Mouse (Mus musculus) right cerebral cortex, postnatal 10 days (tissue): Measurements from ENCODE around the gene Inpp4a.

Experiments used
- DNase-seq, 2 experiments: peaks; one replicate each; pipeline ENCODE4 v3.0.0; 2021; ENCODE audit warnings: low spot score in 2 of 2

Gene Inpp4a

GRCm38 (mm10) chr1:37357173-37357572 is 57.5 kb downstream of the Inpp4a start:
- no peak for DNase-seq

DNA sequence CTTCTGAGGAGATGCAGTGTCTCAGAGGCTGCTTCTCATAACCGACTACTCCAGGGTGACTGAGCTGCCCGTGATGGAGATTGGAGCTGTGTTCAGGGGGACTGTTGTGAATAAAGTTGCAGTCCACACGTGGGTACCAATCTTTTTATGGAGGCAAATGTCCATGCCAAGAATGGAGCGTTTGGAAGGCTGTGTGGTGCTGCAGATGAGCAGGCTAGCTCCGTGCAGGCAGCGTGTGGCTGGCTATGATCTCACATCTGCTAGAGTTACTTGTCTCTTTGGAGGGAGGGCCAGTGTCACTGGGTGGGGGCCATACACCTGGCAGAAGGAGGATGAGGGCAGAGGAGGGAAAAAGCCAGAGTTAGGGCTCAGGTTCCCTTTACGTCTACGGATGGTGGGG is 59.0 kb downstream of the Inpp4a start:
- no peak for DNase-seq

DNA sequence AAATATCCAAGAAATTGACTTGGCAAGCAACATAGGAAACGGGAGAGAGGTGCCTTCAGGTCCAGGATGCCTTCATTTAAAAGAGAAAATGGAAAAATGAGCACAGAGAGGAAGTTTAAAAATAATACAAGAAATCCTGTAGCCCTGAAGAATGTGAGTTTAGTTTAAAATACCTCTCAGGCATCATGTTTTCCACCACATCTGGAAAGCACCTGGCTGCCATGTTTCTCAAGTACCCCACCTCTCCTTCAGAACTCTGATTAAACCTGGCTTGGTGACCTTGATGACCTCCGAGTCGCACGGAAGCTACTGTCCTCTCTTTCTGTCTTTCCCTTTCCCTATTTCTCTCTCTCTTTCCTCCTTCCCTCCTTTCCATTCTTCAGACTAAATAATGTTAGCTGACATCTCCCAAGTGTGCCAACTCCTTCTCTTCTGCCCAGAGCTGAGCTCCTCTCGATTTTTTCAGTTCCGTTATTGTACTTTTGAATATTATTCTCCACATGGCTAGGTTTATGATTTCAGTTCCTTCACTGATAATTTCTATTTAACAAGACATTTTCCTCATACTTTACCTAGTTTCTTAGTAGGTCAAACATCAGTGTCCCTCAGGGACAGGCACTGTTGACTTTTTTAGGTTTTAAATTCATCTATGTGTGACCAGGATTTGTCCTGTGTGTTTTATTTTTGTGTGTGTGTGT is 59.9 kb downstream of the Inpp4a start:
- DNase-seq: no peak

DNA sequence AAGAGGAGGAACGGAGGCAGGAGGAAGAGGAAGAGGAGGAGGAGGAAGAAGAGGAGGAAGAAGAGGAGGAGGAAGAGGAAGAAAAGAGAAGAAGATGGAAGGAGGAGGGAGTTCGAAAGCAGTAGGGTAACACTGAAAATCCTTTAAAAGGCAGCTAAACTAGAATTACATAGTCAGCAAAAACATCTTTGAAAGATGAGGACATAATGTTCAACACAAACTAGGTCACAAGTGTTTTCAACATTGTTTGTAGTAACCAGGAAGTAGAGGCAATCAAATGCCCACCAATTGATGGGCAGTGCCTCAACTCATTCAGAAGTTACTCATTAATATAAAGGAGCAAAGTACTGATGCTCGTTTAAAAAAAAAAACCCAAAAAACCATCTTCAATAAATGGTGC is 61.1 kb downstream of the Inpp4a start:
- no peak for DNase-seq

- DNase-seq: no peak
Measured at GRCm38 (mm10) chr1:37362721-37363120, 63.1 kb downstream of the Inpp4a start.

GRCm38 (mm10) chr1:37368125-37368524 is 68.5 kb downstream of the Inpp4a start:
- DNase-seq: peak; percentile 60 to 78

DNA sequence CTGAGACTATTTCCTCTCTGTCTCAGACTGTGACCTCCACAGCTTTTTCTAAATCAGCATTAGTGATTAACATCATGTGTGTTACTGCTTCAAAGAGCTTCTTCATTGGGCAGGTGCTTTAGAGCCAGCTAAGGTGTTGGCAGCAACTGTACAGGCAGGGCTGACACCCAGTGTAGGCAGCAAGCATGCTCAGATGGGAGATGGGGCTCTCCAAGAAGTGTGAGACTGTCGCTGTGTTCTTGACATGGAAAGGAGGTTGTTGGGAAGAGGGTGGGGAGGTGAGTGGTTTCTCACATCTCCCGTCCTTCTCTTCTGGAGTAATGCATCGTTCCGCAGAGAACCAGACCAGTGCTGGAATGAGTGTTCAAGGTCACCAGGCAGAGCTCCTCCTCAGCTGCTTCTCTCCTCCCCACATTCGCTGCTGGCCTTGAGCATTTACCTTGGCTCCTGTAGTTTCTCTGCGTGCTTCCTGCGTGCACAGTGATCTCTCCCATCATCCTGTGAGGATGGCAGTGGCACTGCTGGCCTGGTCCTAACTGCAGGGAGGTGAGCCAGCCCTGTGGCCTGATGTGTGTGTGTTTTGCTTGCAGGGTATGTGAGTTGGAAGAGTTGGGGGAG is 69.2 kb downstream of the Inpp4a start:
- DNase-seq: no peak

DNA sequence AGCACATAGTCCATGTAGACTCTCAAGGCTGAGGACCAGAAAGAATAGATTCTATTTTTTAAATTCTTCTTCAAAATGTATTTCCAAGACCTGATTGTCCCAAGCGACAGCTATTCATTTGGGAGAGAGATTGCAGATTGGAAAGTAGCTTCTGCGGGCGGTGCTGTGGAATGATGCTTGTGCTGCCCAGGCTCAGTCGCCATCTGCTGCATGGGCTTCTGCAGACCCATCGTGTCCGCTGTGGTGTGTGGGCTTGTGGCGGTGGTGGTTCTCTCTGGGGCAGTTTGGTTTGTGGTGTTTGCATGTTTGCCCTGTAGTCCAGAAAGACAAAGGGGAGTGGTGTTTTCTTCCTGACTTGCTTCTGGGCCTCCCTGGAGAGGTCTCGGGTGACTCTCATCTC is 76.5 kb downstream of the Inpp4a start:
- no peak for DNase-seq

- no peak for DNase-seq
Measured at GRCm38 (mm10) chr1:37376751-37377150, 77.1 kb downstream of the Inpp4a start.

DNA sequence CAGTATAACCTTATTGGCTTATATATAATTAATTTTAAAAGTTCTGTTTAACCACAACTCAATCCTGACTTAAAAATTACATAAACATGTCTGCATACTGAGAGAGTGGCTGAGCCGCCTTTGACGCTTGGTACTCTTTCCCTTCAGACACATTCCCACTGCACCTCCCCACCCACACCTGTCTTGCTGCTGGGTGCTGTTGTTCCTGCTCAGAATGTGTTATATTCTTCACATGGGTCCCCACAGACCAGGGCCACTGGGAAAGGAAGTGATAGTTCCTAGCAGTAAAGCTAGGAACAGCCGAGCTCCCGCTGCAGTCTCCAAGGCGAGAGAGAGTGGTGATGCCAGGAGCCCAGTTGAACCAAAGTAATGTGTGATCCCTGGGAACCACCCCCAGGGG is 78.4 kb downstream of the Inpp4a start:
- DNase-seq: no peak

DNA sequence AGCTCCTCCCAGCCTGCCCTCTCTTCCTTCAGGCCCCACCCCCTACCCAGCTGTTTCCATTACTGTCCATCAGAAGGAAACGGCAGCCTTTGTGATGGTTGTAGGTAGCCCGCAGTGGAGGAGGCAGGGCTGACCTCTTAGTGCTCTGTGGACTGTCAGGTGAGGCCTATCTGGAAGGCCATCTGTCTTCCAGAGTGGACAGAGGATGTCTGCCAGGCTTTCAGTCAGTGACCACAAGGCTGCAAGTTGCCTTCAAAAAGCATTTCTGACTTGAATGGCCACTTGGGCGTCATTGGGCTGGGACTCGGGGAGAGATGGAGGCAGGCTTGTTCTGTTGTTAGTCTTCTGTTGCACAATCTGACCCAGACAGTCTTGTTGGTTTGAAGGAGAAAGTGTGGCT is 79.9 kb downstream of the Inpp4a start:
- no peak for DNase-seq

- no peak for DNase-seq
Measured at GRCm38 (mm10) chr1:37380913-37381312, 81.2 kb downstream of the Inpp4a start.

DNA sequence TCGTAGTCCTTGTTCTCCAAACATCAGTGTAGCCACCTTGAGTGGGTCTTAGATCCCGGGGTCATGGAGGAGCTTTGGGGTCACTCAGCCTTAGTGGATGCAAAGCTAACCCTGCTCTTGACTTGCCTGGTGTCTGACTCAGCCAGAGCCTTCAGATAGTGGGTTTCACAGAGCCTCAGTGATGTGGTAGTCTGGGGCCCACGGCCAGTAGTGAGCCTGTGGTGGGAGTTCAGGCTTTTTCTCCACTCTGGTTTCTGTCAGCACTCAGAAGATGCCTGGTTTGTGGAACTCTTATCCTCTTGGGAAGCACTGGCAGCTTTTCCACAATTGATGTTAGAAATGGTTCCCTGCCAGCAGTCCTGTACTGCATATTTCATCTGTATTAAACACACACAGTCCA is 84.6 kb downstream of the Inpp4a start:
- no peak for DNase-seq

GRCm38 (mm10) chr1:37386448-37386971 is 86.8 kb downstream of the Inpp4a start:
- DNase-seq: no peak

DNA sequence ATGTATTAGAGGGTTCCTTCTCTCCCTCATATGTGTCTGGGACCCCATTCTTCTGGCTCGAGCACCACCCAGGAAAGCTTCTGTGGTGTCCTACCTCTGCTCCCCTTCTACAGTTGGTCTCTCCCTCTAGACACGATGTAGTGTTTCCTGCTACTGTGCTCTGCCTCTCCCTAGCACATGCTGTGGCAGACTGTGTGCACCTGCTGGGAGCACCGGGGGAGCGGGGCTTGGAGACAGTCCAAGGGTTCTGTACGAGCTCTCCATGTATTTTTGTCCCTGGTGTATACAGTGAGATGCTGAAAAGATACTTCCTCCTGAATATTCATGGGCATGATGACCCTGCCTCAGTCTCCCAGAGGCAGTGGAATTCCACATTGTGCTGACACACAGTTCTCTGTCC is 93.5 kb downstream of the Inpp4a start:
- peak; percentile 69 to 78 for DNase-seq

DNA sequence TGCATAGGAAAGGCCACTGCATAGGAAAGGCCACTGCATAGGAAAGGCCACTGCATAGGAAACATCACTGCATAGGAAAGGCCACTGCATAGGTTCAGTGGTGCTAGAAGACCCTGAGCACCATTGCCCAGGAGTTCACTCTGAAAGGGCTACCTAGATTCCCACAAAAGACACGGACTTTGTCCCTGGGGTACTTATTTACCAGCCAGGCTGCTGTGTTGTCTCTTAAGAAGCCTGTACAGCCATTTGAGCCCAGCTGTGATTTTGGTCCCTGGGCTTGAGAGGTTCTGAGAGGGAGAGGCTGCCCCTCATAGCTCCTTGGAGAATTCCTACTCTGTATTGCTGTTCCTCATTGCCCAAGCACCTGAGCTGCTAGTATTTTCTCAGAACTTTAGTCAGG is 96.8 kb downstream of the Inpp4a start:
- no peak for DNase-seq

GRCm38 (mm10) chr1:37398961-37399360 is 99.3 kb downstream of the Inpp4a start:
- no peak for DNase-seq

GRCm38 (mm10) chr1:37399734-37400133 is 100.1 kb downstream of the Inpp4a start:
- DNase-seq: no peak

DNA sequence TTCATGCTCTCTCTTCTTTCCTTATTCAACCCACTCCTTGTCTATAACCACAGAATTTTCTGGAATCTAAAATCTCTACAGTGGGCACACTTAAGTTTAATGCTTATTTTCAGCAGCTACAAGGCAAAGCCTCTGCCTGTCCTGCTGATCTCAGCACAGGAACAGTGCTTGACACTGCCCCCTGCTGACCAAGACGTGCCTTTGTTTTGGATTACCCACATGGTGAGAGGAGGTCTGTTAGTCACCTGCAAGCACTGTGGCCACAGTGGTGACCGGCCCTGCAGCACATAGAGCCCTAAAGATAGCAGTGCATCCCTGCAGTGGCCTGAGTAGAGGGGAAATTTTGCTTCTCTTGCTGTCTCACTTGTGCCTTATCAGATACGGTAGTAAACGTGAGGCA is 102.0 kb downstream of the Inpp4a start:
- peak in 1 of 2 experiments; percentile 66 for DNase-seq

DNA sequence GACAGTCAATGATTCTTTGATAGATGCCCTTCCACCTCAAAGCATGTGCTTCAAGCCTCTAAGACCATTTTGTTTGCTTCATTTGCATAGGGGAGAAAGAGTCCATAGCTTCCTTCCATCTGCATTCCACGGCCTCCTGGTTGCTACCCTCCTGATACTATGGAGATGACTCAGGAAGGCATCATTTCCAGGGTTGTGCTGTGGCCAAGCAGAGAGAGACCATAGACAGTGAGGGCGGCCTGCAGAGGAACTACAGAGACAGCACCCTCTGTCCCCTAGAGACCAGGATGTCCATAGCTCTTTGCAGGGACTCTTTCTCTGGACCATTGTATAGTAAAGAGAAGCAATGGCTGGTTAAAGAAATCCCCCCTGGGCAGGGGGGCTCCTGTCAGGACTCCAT is 105.5 kb downstream of the Inpp4a start:
- no peak for DNase-seq

GRCm38 (mm10) chr1:37407228-37407627 is 107.6 kb downstream of the Inpp4a start:
- no peak for DNase-seq

DNA sequence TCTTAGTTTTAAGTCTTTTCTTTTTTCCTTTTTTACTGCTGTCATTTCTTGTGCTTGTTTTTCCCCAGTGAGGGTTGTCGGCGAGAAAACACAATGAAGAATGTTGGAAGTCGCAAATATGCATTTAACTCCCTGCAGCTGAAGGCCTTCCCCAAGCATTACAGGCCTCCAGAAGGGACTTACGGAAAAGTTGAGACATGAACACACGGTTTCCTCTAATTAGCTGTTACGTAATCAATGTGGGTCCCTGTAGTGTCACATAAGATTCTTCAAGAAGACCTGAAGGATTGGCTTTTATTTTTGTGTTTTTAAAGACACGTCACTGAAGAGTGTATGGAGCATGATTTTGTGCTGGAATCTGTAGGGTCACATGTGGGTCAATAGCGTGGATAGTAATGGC is 108.4 kb downstream of the Inpp4a start:
- no peak for DNase-seq

- no peak for DNase-seq
Measured at GRCm38 (mm10) chr1:37408678-37409077, 109.0 kb downstream of the Inpp4a start.

DNA sequence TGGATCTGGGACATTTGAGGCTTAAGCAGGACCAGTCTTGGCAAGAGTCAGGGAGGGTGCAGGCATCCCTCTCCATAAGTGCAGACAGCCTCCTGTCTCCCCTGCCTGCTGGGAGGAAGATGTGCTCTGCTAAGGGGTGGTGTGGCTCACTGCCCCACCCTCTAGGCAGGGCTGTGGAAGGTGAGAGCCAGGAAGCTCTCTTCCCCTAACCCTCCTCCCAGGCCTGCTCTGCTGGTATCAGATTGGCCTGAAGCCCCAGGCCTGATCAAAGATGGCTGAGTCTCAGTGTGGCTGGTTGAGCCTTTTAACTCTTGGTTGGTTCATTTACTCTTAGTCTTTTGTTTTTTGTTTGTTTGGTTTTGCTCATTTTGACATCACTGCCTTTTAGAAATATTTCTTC is 110.0 kb downstream of the Inpp4a start:
- DNase-seq: no peak
